Mouse (Mus musculus): Measurements from ENCODE around the gene Otog.

Otog gene

GRCm38 (mm10) chr7:46282276-46282675 is 41.5 kb downstream of the Otog start:
- DNase-seq (ENCODE audit: low read depth, low spot score), result no peak

- no peak for DNase-seq (ENCODE audit: low read depth, low spot score)
Observed at GRCm38 (mm10) chr7:46283681-46284080, 42.9 kb downstream of the Otog start.

GRCm38 (mm10) chr7:46285161-46285839 is 44.5 kb downstream of the Otog start:
- DNase-seq (ENCODE audit: low read depth, low spot score), result no peak

GRCm38 (mm10) chr7:46286391-46286790 is 45.6 kb downstream of the Otog start:
- DNase-seq (ENCODE audit: low read depth, low spot score), result no peak

GRCm38 (mm10) chr7:46287051-46287450 is 46.3 kb downstream of the Otog start:
- no peak for DNase-seq (ENCODE audit: low read depth, low spot score)

GRCm38 (mm10) chr7:46296330-46296729 is 55.5 kb downstream of the Otog start:
- no peak for DNase-seq (ENCODE audit: low read depth, low spot score)

GRCm38 (mm10) chr7:46301031-46301632 is 60.3 kb downstream of the Otog start:
- no peak for DNase-seq (ENCODE audit: low read depth, low spot score)

GRCm38 (mm10) chr7:46313486-46313885 is 72.7 kb downstream of the Otog start:
- no peak for DNase-seq (ENCODE audit: low read depth, low spot score)

GRCm38 (mm10) chr7:46314220-46315009 is 73.6 kb downstream of the Otog start:
- DNase-seq (ENCODE audit: low read depth, low spot score), result no peak

GRCm38 (mm10) chr7:46315692-46316091 is 74.9 kb downstream of the Otog start:
- DNase-seq (ENCODE audit: low read depth, low spot score), result no peak

- DNase-seq (ENCODE audit: low read depth, low spot score), result no peak
Observed at GRCm38 (mm10) chr7:46316948-46317347, 76.2 kb downstream of the Otog start.

GRCm38 (mm10) chr7:46321242-46321641 is 80.5 kb downstream of the Otog start:
- no peak for DNase-seq (ENCODE audit: low read depth, low spot score)

- DNase-seq (ENCODE audit: low read depth, low spot score), result no peak
Observed at GRCm38 (mm10) chr7:46327896-46328295, 87.1 kb downstream of the Otog start.

GRCm38 (mm10) chr7:46337397-46337796 is 96.6 kb downstream of the Otog start:
- DNase-seq (ENCODE audit: low read depth, low spot score), result no peak

- DNase-seq (ENCODE audit: low read depth, low spot score), result no peak
Observed at GRCm38 (mm10) chr7:46339818-46340217, 99.0 kb downstream of the Otog start.

- DNase-seq (ENCODE audit: low read depth, low spot score), result no peak
Observed at GRCm38 (mm10) chr7:46340295-46340694, 99.5 kb downstream of the Otog start.

- DNase-seq (ENCODE audit: low read depth, low spot score), result no peak
Observed at GRCm38 (mm10) chr7:46341471-46341870, 100.7 kb downstream of the Otog start.

- DNase-seq (ENCODE audit: low read depth, low spot score), result no peak
Observed at GRCm38 (mm10) chr7:46347692-46348091, 106.9 kb downstream of the Otog start.

GRCm38 (mm10) chr7:46348813-46349212 is 108.0 kb downstream of the Otog start:
- peak; percentile 13 for DNase-seq (ENCODE audit: low read depth, low spot score)

- DNase-seq (ENCODE audit: low read depth, low spot score), result no peak
Observed at GRCm38 (mm10) chr7:46350119-46350702, 109.4 kb downstream of the Otog start.

GRCm38 (mm10) chr7:46352748-46353147 is 112.0 kb downstream of the Otog start:
- DNase-seq (ENCODE audit: low read depth, low spot score), result no peak

GRCm38 (mm10) chr7:46353216-46353615 is 112.4 kb downstream of the Otog start:
- no peak for DNase-seq (ENCODE audit: low read depth, low spot score)
